ENCODE assay signal across 8 mouse cellular contexts in genomic region chr9:21601722-21602399, GRCm38 (mm10). TPM values are rescaled to one million over a fixed set of nuclear protein-coding genes. Genes with fewer than 3 reads are reported as not detected.
DNase-seq lines count a peak whose midpoint lies in the region; ATAC-seq and TF ChIP-seq lines count a peak whose summit lies in the region.

No protein-coding gene starts in this region.

- H3K27ac ChIP-seq in limb, embryonic 14.5 days (replicated peaks; ENCODE audit: low read depth, low read length): no peak overlapping the region
- no peak overlapping the region for H3K27ac ChIP-seq in midbrain, embryonic 15.5 days

- H3K27me3 ChIP-seq in limb, embryonic 14.5 days (ENCODE audit: control insufficient read depth, insufficient read depth, low read length): no peaks in the 10 kb centered on the region
- H3K27me3 ChIP-seq in midbrain, embryonic 15.5 days (replicated peaks): no peaks in the 10 kb centered on the region

- no peak overlapping the region for H3K9ac ChIP-seq in limb, embryonic 14.5 days (ENCODE audit: low read depth, low read length, severe bottlenecking)
- no peak overlapping the region for H3K9ac ChIP-seq in midbrain, embryonic 15.5 days

- no peaks in the 10 kb centered on the region for H3K4me1 ChIP-seq in limb, embryonic 14.5 days (ENCODE audit: control insufficient read depth, insufficient read depth, low read length)
- no peaks in the 10 kb centered on the region for H3K4me1 ChIP-seq in midbrain, embryonic 15.5 days

- peaks cover 2% of the 10 kb centered on the region; the same call in 1 of the 2 replicates for H3K36me3 ChIP-seq in limb, embryonic 14.5 days (ENCODE audit: control insufficient read depth, insufficient read depth, low read length)
- no peaks in the 10 kb centered on the region for H3K36me3 ChIP-seq in midbrain, embryonic 15.5 days (replicated peaks)

- H3K4me2 ChIP-seq in limb, embryonic 14.5 days (replicated peaks; ENCODE audit: low read depth, low read length, severe bottlenecking): no peak overlapping the region
- H3K4me2 ChIP-seq in midbrain, embryonic 15.5 days: 0 out of 2 replicates have a peak overlapping the region, but pooled peaks have one; percentile 17

- TF ChIP-seq POLR2A in limb, embryonic 14.5 days (IDR thresholded peaks at IDR 0.05; ENCODE audit: borderline replicate concordance, extremely low read depth, insufficient read depth, insufficient read length): no peak

- peak; percentile 92 for DNase-seq in 3T3-L1 (ENCODE audit: low read depth, low spot score)
- peak; percentile 90 for DNase-seq in R1 (ENCODE audit: low read depth, low spot score)
- DNase-seq in cerebellum, postnatal 25 days: peak; percentile 77 to 82
- DNase-seq in gastrocnemius, postnatal 25 days: peak; percentile 35
- peak; percentile 76 for DNase-seq in kidney, adult 18-20 months
- peak; percentile 76 for DNase-seq in limb, embryonic 14.5 days (ENCODE audit: low spot score)
- DNase-seq in spleen, postnatal 36 days (ENCODE audit: low spot score in 2 of 2): peak; percentile 63 to 68

- 50% methylated on average over 10 of the region's 10 CpGs for WGBS in limb, embryonic 14.5 days
- WGBS in midbrain, embryonic 15.5 days: 49% methylated on average over 10 of the region's 10 CpGs

- no peak overlapping the region for H3K4me3 ChIP-seq in limb, embryonic 14.5 days (replicated peaks; ENCODE audit: low read length)
- H3K4me3 ChIP-seq in midbrain, embryonic 15.5 days: no peak overlapping the region

- H3K9me3 ChIP-seq in limb, embryonic 14.5 days (ENCODE audit: control insufficient read depth, low read length): no peaks in the 10 kb centered on the region
- H3K9me3 ChIP-seq in midbrain, embryonic 15.5 days: no peaks in the 10 kb centered on the region

- ATAC-seq in limb, embryonic 14.5 days (ENCODE audit: low FRiP score, low read depth): peak; percentile 70
- peak; percentile 64; the same call in 1 of the 2 replicates for ATAC-seq in midbrain, embryonic 15.5 days (replicated peaks)

RNA-seq across cellular contexts. Expression of gene Yipf2, which starts 9.2 kb away (rescaled TPM):
- 1 to 10 TPM; 3.5 to 5.1 TPM for total RNA-seq in gastrocnemius, postnatal 25 days (2021)
- polyA plus RNA-seq in limb, embryonic 14.5 days (2012; rRNA removed): 19.6 and 24.0 TPM in 2 replicates
- polyA plus RNA-seq in limb, embryonic 14.5 days (2014; fragmentation: Nextera tagmentation; extraction: Ambion mirVana): 18.1 and 23.6 TPM in 2 replicates
- 27.0 and 29.2 TPM in 2 replicates for polyA plus RNA-seq in midbrain, embryonic 15.5 days (2015; fragmentation: Nextera tagmentation; extraction: Ambion mirVana)

RNA-seq across cellular contexts. Expression of gene Timm29, which starts 9.3 kb away (rescaled TPM):
- 10 to 100 TPM; 41.6 to 41.8 TPM for total RNA-seq in gastrocnemius, postnatal 25 days (2021)
- 35.5 and 40.8 TPM in 2 replicates for polyA plus RNA-seq in limb, embryonic 14.5 days (2012; rRNA removed)
- 39.8 and 43.0 TPM in 2 replicates for polyA plus RNA-seq in limb, embryonic 14.5 days (2014; fragmentation: Nextera tagmentation; extraction: Ambion mirVana)
- 68.0 and 68.8 TPM in 2 replicates for polyA plus RNA-seq in midbrain, embryonic 15.5 days (2015; fragmentation: Nextera tagmentation; extraction: Ambion mirVana)

RNA-seq across cellular contexts. Expression of gene Smarca4, which starts 14.1 kb away (rescaled TPM):
- 10 to 100 TPM; 39.3 to 39.6 TPM for total RNA-seq in gastrocnemius, postnatal 25 days (2021)
- 94.4 and 94.8 TPM in 2 replicates for polyA plus RNA-seq in limb, embryonic 14.5 days (2012; rRNA removed)
- 81.1 and 90.4 TPM in 2 replicates for polyA plus RNA-seq in limb, embryonic 14.5 days (2014; fragmentation: Nextera tagmentation; extraction: Ambion mirVana)
- polyA plus RNA-seq in midbrain, embryonic 15.5 days (2015; fragmentation: Nextera tagmentation; extraction: Ambion mirVana): 158 and 163 TPM in 2 replicates

RNA-seq across cellular contexts. Expression of gene Carm1, which starts 55.2 kb away (rescaled TPM):
- 10 to 100 TPM; 58.2 to 60.9 TPM for total RNA-seq in gastrocnemius, postnatal 25 days (2021)
- polyA plus RNA-seq in limb, embryonic 14.5 days (2012; rRNA removed): 171 and 242 TPM in 2 replicates
- polyA plus RNA-seq in limb, embryonic 14.5 days (2014; fragmentation: Nextera tagmentation; extraction: Ambion mirVana): 71.5 and 80.3 TPM in 2 replicates
- 46.7 and 49.3 TPM in 2 replicates for polyA plus RNA-seq in midbrain, embryonic 15.5 days (2015; fragmentation: Nextera tagmentation; extraction: Ambion mirVana)

Comparison
In these comparisons a context has a peak if more than half of its experiments do, and no peak if none do; other contexts are left out.
1. DNase-seq: peak in every context shown above with its lines; median percentile 92 in 3T3-L1; 90 in R1; 80 in cerebellum, postnatal 25 days; 76 in kidney, adult 18-20 months; 76 in limb, embryonic 14.5 days; 66 in spleen, postnatal 36 days; 35 in gastrocnemius, postnatal 25 days.